Mouse (Mus musculus) embryonic facial prominence, embryonic 10.5 days (tissue): ENCODE results near the gene Grid1. TPM values are rescaled to one million over a fixed set of nuclear protein-coding genes. Genes with fewer than 3 reads are reported as not detected.
A peak's percentile ranks its signal among the peaks of the same experiment; 100 is the strongest.

Experiments used
- DNase-seq: peaks from one replicate; pipeline ENCODE4 v3.0.0-alpha.2; 2017; ENCODE audit warnings: low spot score
- H3K27ac ChIP-seq: fragments of 300-500 bp; sonication (generic); replicated peaks from 2 replicates; pipeline ENCODE4 v1.5.1; 2016; ENCODE audit warnings: mild to moderate bottlenecking
- H3K27me3 ChIP-seq: fragments of 300-500 bp; sonication (generic); replicated peaks from 2 replicates; pipeline ENCODE4 v1.6.1; 2016; ENCODE audit warnings: low read depth, mild to moderate bottlenecking; ENCODE audit not compliant: poor library complexity, severe bottlenecking
- H3K36me3 ChIP-seq: fragments of 300-500 bp; sonication (generic); replicated peaks from 2 replicates; pipeline ENCODE4 v1.6.1; 2016; ENCODE audit warnings: mild to moderate bottlenecking, moderate library complexity
- H3K4me1 ChIP-seq: fragments of 300-500 bp; sonication (generic); 2 replicates; pipeline ENCODE4 v1.6.1; 2016
- H3K4me3 ChIP-seq: fragments of 300-500 bp; sonication (generic); 2 replicates; pipeline ENCODE4 v1.5.1; 2016; ENCODE audit warnings: mild to moderate bottlenecking, moderate library complexity
- H3K9me3 ChIP-seq: fragments of 300-500 bp; sonication (generic); 2 replicates; pipeline ENCODE4 v1.6.1; 2016; ENCODE audit warnings: mild to moderate bottlenecking
- WGBS: fragments of 180-500 bp; shearing (Covaris S2); methylation state at CpG from one replicate; pipeline ENCODE4 v1.1.7; 2016; 5-methylcytosine and 5-hydroxymethylcytosine counted together
- microRNA counts: library from miRNA; unstranded; fragments of <30 nt; microRNA quantifications from one replicate; lab custom pipeline; 2017
- microRNA-seq: library from miRNA; unstranded; fragments of <30 nt; microRNA quantifications from one replicate; pipeline ENCODE4, GENCODE M21; 2017
- polyA plus RNA-seq: library from polyadenylated mRNA; unstranded; fragments of >200 nt; fragmentation: Nextera tagmentation; extraction: Ambion mirVana; gene quantifications from 2 replicates; pipeline ENCODE4 v1.2.1, GENCODE M21; 2016

Gene Grid1
- polyA plus RNA-seq, 1 experiment from 2014 or later: 0.20 TPM

DNA sequence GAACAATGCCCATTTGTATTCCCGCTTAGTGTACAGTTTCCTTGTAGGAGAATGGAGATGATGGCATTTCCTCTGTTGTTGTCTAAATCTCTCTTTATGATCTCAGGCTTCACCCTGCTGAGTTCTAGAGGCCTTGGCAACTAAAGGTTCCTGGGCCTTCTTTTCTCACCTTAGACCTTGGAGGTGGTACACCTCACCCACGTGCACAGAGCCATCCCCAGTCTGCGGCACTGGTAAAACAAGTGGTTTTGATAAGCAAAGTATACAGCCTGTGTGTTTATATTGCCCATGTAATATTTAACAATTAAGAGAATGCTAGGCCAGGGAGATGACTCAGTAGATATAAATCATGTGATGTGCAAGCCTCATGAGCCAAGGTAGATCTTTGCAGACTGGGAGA is 718.9 kb downstream of the Grid1 start:
- no peaks in the 10 kb centered on the region for H3K9me3 ChIP-seq
- no peaks in the 10 kb centered on the region for H3K27me3 ChIP-seq
- no peak for DNase-seq
- no peak overlapping the region for H3K27ac ChIP-seq
- WGBS: 81% methylated on average over 3 of the region's 3 CpGs
- peaks cover 5% of the 10 kb centered on the region; the same call in 1 of the 2 replicates for H3K4me1 ChIP-seq
- no peaks in the 10 kb centered on the region for H3K36me3 ChIP-seq
- H3K4me3 ChIP-seq: no peak overlapping the region

DNA sequence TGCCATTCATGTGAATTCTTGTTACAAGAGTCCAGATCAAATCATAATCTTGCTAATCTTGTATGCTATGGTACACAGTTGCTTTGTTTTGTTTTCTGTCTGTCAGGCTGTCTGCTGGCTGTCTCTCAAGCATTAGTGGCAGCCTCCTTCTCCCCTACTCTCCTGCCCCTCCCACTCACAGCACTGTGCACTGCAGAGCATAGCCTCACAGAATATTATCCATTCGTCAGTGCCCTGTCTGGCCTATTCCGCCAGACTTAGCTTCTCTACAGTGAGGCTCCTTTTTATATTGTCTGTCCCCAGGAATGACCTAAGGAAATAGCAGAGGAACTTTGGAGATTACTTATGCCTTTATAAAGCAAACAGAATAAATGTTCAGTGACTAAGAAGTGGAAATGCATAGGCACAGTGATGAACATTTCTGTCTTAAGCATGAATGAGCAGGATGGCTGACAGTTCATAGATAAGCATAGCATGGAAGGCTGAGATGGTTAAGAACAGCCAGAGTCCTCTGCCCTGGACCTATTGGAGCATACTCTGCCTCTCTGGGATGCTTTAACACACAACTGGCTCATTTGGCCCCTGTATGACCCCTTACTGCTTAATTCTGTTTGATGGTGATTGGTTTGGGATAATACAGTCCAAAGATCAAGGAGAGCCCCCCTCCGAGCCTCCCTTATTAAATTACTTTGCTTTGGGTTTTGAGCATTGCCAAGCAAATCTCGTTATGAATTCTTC is 721.5 kb downstream of the Grid1 start:
- 59% methylated on average over 4 of the region's 4 CpGs for WGBS
- Histone ChIP-seq H3K27me3 (no peaks in the 10 kb centered on the region), H3K27ac (no peak overlapping the region), H3K4me1 (peaks cover 5% of the 10 kb centered on the region; the same call in 1 of the 2 replicates), H3K36me3 (no peaks in the 10 kb centered on the region), H3K4me3 (no peak overlapping the region), H3K9me3 (no peaks in the 10 kb centered on the region)
- no peak for DNase-seq

DNA sequence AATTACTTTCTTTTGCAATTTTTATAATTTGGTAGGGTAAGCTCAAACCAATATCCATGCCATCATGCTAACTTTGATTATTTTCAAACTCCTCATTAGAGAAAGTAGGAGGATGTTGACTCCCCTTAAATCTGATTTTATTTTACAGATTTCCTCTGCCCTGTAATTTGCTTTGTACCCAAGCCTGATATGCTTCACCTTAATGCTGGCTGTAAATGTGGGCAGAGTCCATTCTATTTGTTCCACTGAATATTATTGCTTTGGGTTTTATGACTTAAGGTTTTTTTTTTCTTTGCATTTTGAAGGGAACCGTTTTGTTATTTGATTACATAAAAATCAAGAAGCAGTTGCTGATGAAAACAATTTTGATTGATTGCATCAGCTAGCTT is 722.1 kb downstream of the Grid1 start:
- H3K9me3 ChIP-seq: no peaks in the 10 kb centered on the region
- 70% methylated on average over 1 of the region's 1 CpGs for WGBS
- peaks cover 5% of the 10 kb centered on the region; the same call in 1 of the 2 replicates for H3K4me1 ChIP-seq
- H3K36me3 ChIP-seq: no peaks in the 10 kb centered on the region
- no peaks in the 10 kb centered on the region for H3K27me3 ChIP-seq
- H3K27ac ChIP-seq: no peak overlapping the region
- no peak for DNase-seq
- H3K4me3 ChIP-seq: no peak overlapping the region

DNA sequence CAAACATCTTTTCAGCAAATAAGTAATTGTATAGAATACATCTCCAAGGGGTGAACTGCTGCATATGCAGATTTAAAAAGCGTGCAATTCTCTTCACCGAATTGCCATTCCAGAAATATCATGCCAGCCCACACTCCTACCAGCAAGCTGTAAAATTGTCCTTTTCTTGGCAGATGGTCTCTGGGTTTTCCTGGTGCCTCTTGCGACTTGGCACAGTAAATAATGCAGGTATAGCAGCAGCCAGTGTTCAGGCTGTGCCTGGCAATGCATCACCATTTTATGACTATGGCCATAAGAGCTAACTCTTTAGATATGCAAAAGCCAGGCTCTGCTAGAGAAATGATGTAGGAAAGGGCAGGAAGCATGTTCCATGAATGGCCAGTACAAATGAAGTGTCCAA is 734.4 kb downstream of the Grid1 start:
- no peaks in the 10 kb centered on the region for H3K27me3 ChIP-seq
- H3K9me3 ChIP-seq: no peaks in the 10 kb centered on the region
- H3K36me3 ChIP-seq: no peaks in the 10 kb centered on the region
- DNase-seq: no peak
- no peak overlapping the region for H3K4me3 ChIP-seq
- H3K27ac ChIP-seq: no peak overlapping the region
- no peaks in the 10 kb centered on the region for H3K4me1 ChIP-seq
- 89% methylated on average over 3 of the region's 3 CpGs for WGBS

DNA sequence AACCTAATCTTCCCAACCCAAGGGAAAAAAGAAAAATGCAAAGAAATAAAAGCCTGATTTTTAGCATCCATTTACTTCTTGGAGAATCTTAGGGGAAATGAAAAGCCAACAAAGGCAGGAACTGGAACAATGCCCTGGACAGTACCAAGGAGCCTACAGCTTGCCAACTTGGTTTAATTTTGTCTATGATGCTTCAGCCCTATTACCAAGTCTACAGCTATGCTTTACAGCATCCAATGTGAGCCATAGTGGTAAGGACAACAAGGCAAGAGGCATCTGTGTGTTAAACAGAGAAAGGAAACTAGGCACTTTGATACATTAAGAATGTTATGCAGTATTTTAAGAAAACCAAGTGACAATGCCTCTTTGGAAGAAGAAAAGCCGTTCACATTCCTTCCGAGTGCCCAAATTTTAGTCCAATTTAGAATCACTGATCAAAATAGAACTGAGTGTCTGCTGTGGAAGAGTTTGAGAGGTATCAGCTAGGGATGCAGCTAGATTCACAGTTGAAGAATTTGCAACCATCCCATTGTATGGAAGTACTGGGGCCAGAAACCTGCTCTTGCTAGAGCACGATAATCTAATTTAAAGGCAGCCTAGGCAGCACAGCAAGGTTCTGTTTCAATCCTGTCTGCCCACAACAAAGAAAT is 741.5 kb downstream of the Grid1 start:
- Histone ChIP-seq H3K27me3 (no peaks in the 10 kb centered on the region), H3K4me3 (no peak overlapping the region), H3K4me1 (no peaks in the 10 kb centered on the region), H3K36me3 (no peaks in the 10 kb centered on the region), H3K9me3 (no peaks in the 10 kb centered on the region), H3K27ac (no peak overlapping the region)
- DNase-seq: no peak
- 89% methylated on average over 3 of the region's 3 CpGs for WGBS

DNA sequence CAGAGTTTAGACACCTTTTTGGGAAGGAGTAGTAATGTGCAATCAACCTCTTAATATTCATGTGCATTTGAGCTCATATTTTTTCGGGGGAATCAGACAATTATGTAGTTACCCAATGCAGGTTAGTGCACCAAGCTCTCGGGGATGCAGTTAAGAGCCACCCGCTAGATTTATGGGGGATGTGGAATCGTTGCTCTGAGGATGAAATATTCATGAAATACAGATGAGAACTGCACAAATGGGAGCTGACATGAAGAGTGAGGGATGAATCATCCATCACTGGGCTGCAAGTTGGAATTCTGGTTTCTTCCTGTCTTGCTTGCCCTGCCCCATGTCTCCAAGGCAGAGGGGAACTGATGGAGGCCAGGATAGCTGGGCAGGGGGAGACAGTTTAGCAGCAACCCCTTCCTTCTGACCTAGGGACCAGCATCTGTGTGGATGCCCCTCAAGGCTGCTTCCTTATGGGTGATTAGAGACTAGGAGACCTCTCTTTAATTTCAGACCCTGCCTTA is 753.1 kb downstream of the Grid1 start:
- Histone ChIP-seq H3K36me3 (no peaks in the 10 kb centered on the region), H3K4me3 (no peak overlapping the region), H3K9me3 (no peaks in the 10 kb centered on the region), H3K27ac (no peak overlapping the region), H3K4me1 (no peaks in the 10 kb centered on the region), H3K27me3 (no peaks in the 10 kb centered on the region)
- no peak for DNase-seq
- WGBS: 88% methylated on average over 4 of the region's 4 CpGs

DNA sequence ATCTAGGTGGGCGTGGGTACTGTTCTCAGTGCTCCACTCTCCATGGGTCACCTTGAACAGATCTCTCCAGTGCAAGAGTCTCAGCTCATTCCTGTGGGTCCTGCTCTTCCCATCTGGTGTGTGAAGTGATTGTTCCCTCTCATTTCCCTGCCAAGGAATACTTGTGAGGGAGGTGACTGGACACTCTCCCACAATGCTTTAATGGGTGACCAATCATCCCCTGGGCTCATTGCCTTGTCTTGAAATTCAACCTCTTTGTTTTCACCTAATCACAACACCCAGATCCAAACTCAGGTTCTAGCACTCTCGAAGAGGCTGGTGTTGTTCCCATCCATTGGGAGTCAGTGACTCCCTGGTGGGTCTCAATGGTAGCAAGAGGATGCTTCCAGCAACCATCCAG is 754.6 kb downstream of the Grid1 start:
- DNase-seq: no peak
- no peak overlapping the region for H3K27ac ChIP-seq
- H3K4me1 ChIP-seq: no peaks in the 10 kb centered on the region
- H3K4me3 ChIP-seq: no peak overlapping the region
- no peaks in the 10 kb centered on the region for H3K9me3 ChIP-seq
- H3K36me3 ChIP-seq: no peaks in the 10 kb centered on the region
- 75% methylated on average over 2 of the region's 2 CpGs for WGBS
- no peaks in the 10 kb centered on the region for H3K27me3 ChIP-seq

DNA sequence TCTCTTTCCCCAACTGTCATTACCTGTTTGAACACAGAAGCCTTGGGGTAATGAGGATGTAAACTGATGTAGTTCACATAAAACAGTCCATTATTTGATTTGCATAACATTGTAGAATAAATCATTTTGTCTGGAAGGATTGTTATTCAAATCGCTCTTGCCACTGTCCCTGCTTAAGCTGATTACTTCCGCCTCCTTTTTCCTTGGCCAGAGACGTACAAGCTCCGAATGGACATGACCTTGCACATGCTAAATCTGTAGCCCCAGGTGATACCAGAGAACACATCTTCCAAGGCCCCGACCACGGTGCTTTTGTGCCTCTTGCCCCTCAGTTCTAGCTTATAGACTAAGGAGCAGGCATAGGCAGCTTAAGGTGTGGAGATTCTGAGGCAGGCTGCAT is 755.4 kb downstream of the Grid1 start:
- Histone ChIP-seq H3K27ac (no peak overlapping the region), H3K4me1 (no peaks in the 10 kb centered on the region), H3K9me3 (no peaks in the 10 kb centered on the region), H3K27me3 (no peaks in the 10 kb centered on the region), H3K36me3 (no peaks in the 10 kb centered on the region), H3K4me3 (no peak overlapping the region)
- WGBS: 78% methylated on average over 6 of the region's 6 CpGs
- no peak for DNase-seq

DNA sequence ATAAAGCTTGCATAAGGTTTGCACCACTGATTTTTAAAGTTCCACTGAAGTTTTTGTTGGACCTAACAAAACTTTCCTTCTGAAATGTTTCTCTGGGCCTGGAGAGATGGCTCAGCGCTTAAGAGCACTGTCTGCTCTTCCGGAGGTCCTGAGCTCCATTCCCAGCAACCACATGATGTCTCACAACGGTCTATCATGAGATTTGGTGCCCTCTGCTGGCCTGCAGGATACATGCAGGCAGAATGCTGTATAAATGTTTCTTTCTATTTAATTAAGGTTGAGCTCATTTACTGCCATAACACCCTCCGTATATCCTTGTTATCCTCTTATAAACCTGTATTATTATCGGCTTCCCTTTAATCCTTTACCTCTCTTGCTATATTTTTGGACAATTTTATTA is 805.8 kb downstream of the Grid1 start:
- H3K27me3 ChIP-seq: no peaks in the 10 kb centered on the region
- 88% methylated on average over 5 of the region's 5 CpGs for WGBS
- DNase-seq: no peak

More for the DNA sequence above, 805.8 kb downstream of the Grid1 start:
- Histone ChIP-seq H3K36me3 (no peaks in the 10 kb centered on the region), H3K27ac (no peak overlapping the region), H3K4me1 (no peaks in the 10 kb centered on the region), H3K4me3 (no peak overlapping the region), H3K9me3 (peaks cover 4% of the 10 kb centered on the region; the same call in 1 of the 2 replicates)

MicroRNAs encoded within 50 kb of the gene (microRNA counts, 519-probe panel; counts per million panel counts)
- microRNA mmu-miR-346 (lab: Ali Mortazavi, UCI): 188 counts per million, percentile 57 among the panel's probes with 10 or more counts

Small RNA genes lying within 50 kb of the gene (microRNA-seq; reads per million reads assigned to microRNA genes)
- 16.2 reads per million, percentile 28 among the genes with 10 or more reads in this experiment for gene Mir346

Other genes starting within 250 kb of the Grid1 start
- gene Ldb3, start 231.4 kb upstream of the Grid1 start, polyA plus RNA-seq: 0.59 TPM in 1 of 2 replicates, not detected in the other
- 0.23 and 0.27 TPM in 2 replicates for gene Opn4, start 220.0 kb upstream of the Grid1 start, polyA plus RNA-seq
- 26.9 and 27.2 TPM in 2 replicates for gene Wapl, start 146.2 kb upstream of the Grid1 start, polyA plus RNA-seq